In genomic region chr9:68653211-68654038, GRCm38 (mm10) we compare ENCODE assay signal across 8 mouse cellular contexts. TPM values are rescaled to one million over a fixed set of nuclear protein-coding genes. Genes with fewer than 3 reads are reported as not detected.
DNase-seq lines count a peak whose midpoint lies in the region; ATAC-seq and TF ChIP-seq lines count a peak whose summit lies in the region.

Gene Rora, plus strand, starts transcription at chr9:68653786.

- peaks cover 0 to 3% of the 10 kb centered on the region in 2 experiments; a peak in 1 of 4 replicates for H3K4me1 ChIP-seq in ES-E14 (ENCODE audit: control insufficient read depth in 2 of 2, insufficient read depth in 2 of 2, low read length in 2 of 2, poor library complexity in 1 of 2)
- peaks cover 23% of the 10 kb centered on the region for H3K4me1 ChIP-seq in forebrain, embryonic 15.5 days
- H3K4me1 ChIP-seq in heart, postnatal 0 days (ENCODE audit: control insufficient read depth, insufficient read depth): no peaks in the 10 kb centered on the region
- no peaks in the 10 kb centered on the region for H3K4me1 ChIP-seq in liver, embryonic 14.5 days (replicated peaks; ENCODE audit: control insufficient read depth in 2 of 2, insufficient read depth in 2 of 2, low read length in 1 of 2)

- no peak for TF ChIP-seq EP300 in heart, postnatal 0 days (IDR thresholded peaks at IDR 0.05; ENCODE audit: low read depth)
- no peak for TF ChIP-seq EP300 in liver, embryonic 14.5 days (IDR thresholded peaks at IDR 0.05; ENCODE audit: low read depth)

- H3K4me2 ChIP-seq in forebrain, embryonic 15.5 days (replicated peaks): peak within 1 kb of the TSS; percentile 80
- H3K4me2 ChIP-seq in heart, postnatal 0 days (ENCODE audit: low read depth, low read length): peak within 1 kb of the TSS; percentile 94
- H3K4me2 ChIP-seq in liver, embryonic 14.5 days (ENCODE audit: low read depth): peak within 1 kb of the TSS; percentile 61

- peak; percentile 12; the same call in 1 of the 2 replicates for TF ChIP-seq CTCF in heart, postnatal 0 days (IDR thresholded peaks at IDR 0.05; ENCODE audit: low read depth)
- TF ChIP-seq CTCF in liver, embryonic 14.5 days (IDR thresholded peaks at IDR 0.05; ENCODE audit: low read depth): no peak

- peak within 1 kb of the TSS; percentile 88 for H3K9ac ChIP-seq in ES-E14 (ENCODE audit: insufficient read depth, low read depth, low read length, poor library complexity, severe bottlenecking)
- peak within 1 kb of the TSS; percentile 83 for H3K9ac ChIP-seq in forebrain, embryonic 15.5 days (replicated peaks)
- H3K9ac ChIP-seq in heart, postnatal 0 days (replicated peaks; ENCODE audit: low read depth, low read length): peak within 1 kb of the TSS; percentile 74
- no peak within 1 kb of the TSS; the same call in 1 of the 2 replicates for H3K9ac ChIP-seq in liver, embryonic 14.5 days (replicated peaks)

- H3K4me3 ChIP-seq in ES-E14 (ENCODE audit: insufficient read depth in 1 of 2, low read depth in 1 of 2, low read length in 2 of 2, poor library complexity in 1 of 2, severe bottlenecking in 1 of 2): peak within 1 kb of the TSS; percentile 80 to 98
- peak within 1 kb of the TSS; percentile 93 for H3K4me3 ChIP-seq in forebrain, embryonic 15.5 days
- peak within 1 kb of the TSS; percentile 89 for H3K4me3 ChIP-seq in heart, postnatal 0 days (ENCODE audit: low read depth, low read length)
- H3K4me3 ChIP-seq in liver, embryonic 14.5 days (ENCODE audit: insufficient read depth in 1 of 2, low read depth in 2 of 2, low read length in 2 of 2): peak within 1 kb of the TSS; percentile 54 to 66

- no peaks in the 10 kb centered on the region for H3K36me3 ChIP-seq in ES-E14 (ENCODE audit: control insufficient read depth, insufficient read depth, low read length, poor library complexity, severe bottlenecking)
- no peaks in the 10 kb centered on the region for H3K36me3 ChIP-seq in forebrain, embryonic 15.5 days
- no peaks in the 10 kb centered on the region for H3K36me3 ChIP-seq in heart, postnatal 0 days (replicated peaks; ENCODE audit: control insufficient read depth, insufficient read depth, low read length)
- no peaks in the 10 kb centered on the region for H3K36me3 ChIP-seq in liver, embryonic 14.5 days (replicated peaks; ENCODE audit: control insufficient read depth, insufficient read depth, low read depth)

- H3K27ac ChIP-seq in ES-E14 (ENCODE audit: insufficient read depth, low read depth, low read length, poor library complexity, severe bottlenecking): no peak within 1 kb of the TSS
- peak within 1 kb of the TSS; percentile 93 for H3K27ac ChIP-seq in forebrain, embryonic 15.5 days (replicated peaks)
- peak within 1 kb of the TSS; percentile 84 for H3K27ac ChIP-seq in heart, postnatal 0 days (ENCODE audit: low read depth)
- H3K27ac ChIP-seq in liver, embryonic 14.5 days: no peak within 1 kb of the TSS

- no peaks in the 10 kb centered on the region for H3K27me3 ChIP-seq in forebrain, embryonic 15.5 days
- no peaks in the 10 kb centered on the region for H3K27me3 ChIP-seq in heart, postnatal 0 days (ENCODE audit: control insufficient read depth, insufficient read depth, low read length)
- peaks cover 31% of the 10 kb centered on the region for H3K27me3 ChIP-seq in liver, embryonic 14.5 days (ENCODE audit: control insufficient read depth, insufficient read depth, low read length)

- in situ Hi-C loops in ES-E14 (cut with MboI; ENCODE audit: low sequenced_read_pairs in 2 of 2, unreplicated experiment in 2 of 2): no loop called here

- DNase-seq in ES-E14 (ENCODE audit: low read depth, low spot score): peak; percentile 48
- peak; percentile 72 for DNase-seq in cerebellum, adult 11 months
- peak; percentile 62 for DNase-seq in heart, postnatal 0 days (ENCODE audit: low spot score)
- peak; percentile 47 to 66 for DNase-seq in kidney, postnatal 25 days
- DNase-seq in liver, embryonic 14.5 days (ENCODE audit: low read depth in 3 of 3, low spot score in 3 of 3): no peak
- peak; percentile 41 for DNase-seq in ovary, adult 18-20 months (ENCODE audit: low spot score)

- H3K9me3 ChIP-seq in ES-E14 (ENCODE audit: control insufficient read depth, insufficient read depth, low read depth, low read length): no peaks in the 10 kb centered on the region
- H3K9me3 ChIP-seq in forebrain, embryonic 15.5 days: no peaks in the 10 kb centered on the region
- H3K9me3 ChIP-seq in heart, postnatal 0 days (replicated peaks; ENCODE audit: control insufficient read depth, low read length): no peaks in the 10 kb centered on the region
- H3K9me3 ChIP-seq in liver, embryonic 14.5 days (ENCODE audit: control insufficient read depth, low read length): no peaks in the 10 kb centered on the region

- peak; percentile 76 for ATAC-seq in forebrain, embryonic 15.5 days (replicated peaks)
- peak; percentile 70 for ATAC-seq in heart, postnatal 0 days (ENCODE audit: insufficient read depth, low read depth)
- peak; percentile 26; the same call in 1 of the 2 replicates for ATAC-seq in liver, embryonic 14.5 days (ENCODE audit: insufficient read depth)
- ATAC-seq in megakaryocyte progenitor cell, adult 5-6 weeks (replicated peaks; ENCODE audit: poor library complexity): no peak

- under 1% methylated on average over 68 of the region's 72 CpGs for WGBS in forebrain, embryonic 15.5 days
- WGBS in heart, postnatal 0 days: under 1% methylated on average over 72 of the region's 72 CpGs
- WGBS in liver, embryonic 14.5 days (ENCODE audit: insufficient replicate concordance): under 1% methylated on average over 72 of the region's 72 CpGs

TF ChIP-seq in ES-E14, 5 proteins besides CTCF, POLR2A, EP300 and RAD21:
- TF ChIP-seq ZC3H11A (IDR thresholded peaks at IDR 0.05; ENCODE audit: borderline replicate concordance, low read depth, low read length): no peak
- TF ChIP-seq ZNF384 (IDR thresholded peaks at IDR 0.05; ENCODE audit: low read depth, low read length): peak; percentile 98
- no peak for TF ChIP-seq MAFK (IDR thresholded peaks at IDR 0.05; ENCODE audit: insufficient read depth, low read depth, low read length)
- TF ChIP-seq CHD2 (IDR thresholded peaks at IDR 0.05; ENCODE audit: low read depth, low read length): no peak
- 0 out of 2 replicates have a peak, but pooled peaks have one; percentile 7 for TF ChIP-seq HCFC1 (IDR thresholded peaks at IDR 0.05; ENCODE audit: borderline replicate concordance, insufficient read depth, low read length)

RNA-seq across cellular contexts. Expression of gene Rora, which starts in this region (rescaled TPM):
- total RNA-seq in ES-E14 (2012; rRNA removed): 2.1 and 4.3 TPM in 2 replicates
- polyA plus RNA-seq in forebrain, embryonic 15.5 days (2015; fragmentation: Nextera tagmentation; extraction: Ambion mirVana): 11.8 and 12.0 TPM in 2 replicates
- 6.2 and 7.9 TPM in 2 replicates for total RNA-seq in heart, postnatal 0 days (2014; rRNA removed; ENCODE audit: low replicate concordance)
- 9.8 and 11.3 TPM in 2 replicates for polyA plus RNA-seq in heart, postnatal 0 days (2015; fragmentation: Nextera tagmentation; extraction: Ambion mirVana)
- 0.85 and 0.88 TPM in 2 replicates for polyA plus RNA-seq in liver, embryonic 14.5 days (2012; rRNA removed)
- 2.9 and 3.6 TPM in 2 replicates for polyA plus RNA-seq in liver, embryonic 14.5 days (2014; fragmentation: Nextera tagmentation; extraction: Ambion mirVana)
- total RNA-seq in megakaryocyte progenitor cell, adult 5-6 weeks (2015): 0.54 and 1.2 TPM in 2 replicates
- total RNA-seq in megakaryocyte progenitor cell, adult 5-6 weeks (2017): 0.42 and 1.0 TPM in 2 replicates

Comparison
In these comparisons a context has a peak if more than half of its experiments do, and no peak if none do; other contexts are left out.
1. DNase-seq: peak in ES-E14 (single experiment), cerebellum, adult 11 months (single experiment), heart, postnatal 0 days (single experiment), kidney, postnatal 25 days (2 of 2) and ovary, adult 18-20 months (single experiment); none in liver, embryonic 14.5 days (0 of 3).
2. H3K27ac ChIP-seq: peak in forebrain, embryonic 15.5 days (single experiment) and heart, postnatal 0 days (single experiment); none in ES-E14 (single experiment) and liver, embryonic 14.5 days (single experiment).
3. Peak in every context shown above with its lines, with median percentiles within 50 percentile points of each other: H3K4me3 ChIP-seq and H3K4me2 ChIP-seq.